Mouse (Mus musculus) stomach, postnatal 0 days (tissue): ENCODE measurements around the gene Ncoa1.

Experiments used
- CTCF ChIP-seq: IDR thresholded peaks from 2 replicates; pipeline ENCODE4 v1.5.1; 2016; ENCODE audit warnings: antibody characterized with exemption, low read depth, mild to moderate bottlenecking, moderate library complexity
- EP300 ChIP-seq: optimal IDR thresholded peaks from 2 replicates; pipeline ENCODE3; 2016; ENCODE audit warnings: antibody characterized with exemption

DNA sequence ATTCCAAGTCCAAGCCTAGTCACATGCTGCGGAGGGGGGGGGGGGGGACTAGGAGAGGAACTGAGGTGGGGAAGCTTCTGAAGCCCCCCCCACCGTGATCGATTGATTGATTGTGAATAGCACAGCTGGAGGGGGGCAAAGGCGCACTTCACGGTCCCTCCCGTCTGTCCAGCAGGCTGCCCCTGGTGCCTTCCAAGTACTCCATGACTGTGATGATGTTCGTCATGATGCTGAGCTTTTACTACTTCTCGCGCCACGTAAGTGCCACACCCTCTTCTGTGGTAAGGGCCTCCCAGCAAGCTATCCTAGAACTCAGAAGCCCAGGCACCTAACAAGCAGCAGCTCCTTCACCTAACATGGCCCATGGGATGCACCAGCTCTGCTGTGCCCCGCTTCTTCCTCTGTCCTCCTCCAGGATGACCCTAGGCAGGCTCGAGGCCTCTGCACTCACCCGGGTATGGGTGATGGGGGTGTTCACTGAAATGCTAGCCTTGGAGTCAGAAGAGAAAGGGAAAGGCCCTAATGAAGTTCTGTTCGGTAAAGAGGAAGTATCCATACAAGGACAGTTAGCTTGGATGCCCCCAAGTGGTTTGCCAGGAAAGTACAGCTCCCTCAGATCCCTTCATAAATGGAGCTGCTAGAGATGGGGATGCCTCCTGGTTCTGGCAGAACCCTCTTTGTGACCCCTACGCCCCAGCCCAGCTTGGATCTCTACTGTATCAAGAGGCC is 268.4 kb downstream of the Ncoa1 start:
- TF ChIP-seq EP300: no peak
- peak; percentile 85 for TF ChIP-seq CTCF
